Mouse (Mus musculus): Measurements from ENCODE around the gene Cldn4.

DNA sequence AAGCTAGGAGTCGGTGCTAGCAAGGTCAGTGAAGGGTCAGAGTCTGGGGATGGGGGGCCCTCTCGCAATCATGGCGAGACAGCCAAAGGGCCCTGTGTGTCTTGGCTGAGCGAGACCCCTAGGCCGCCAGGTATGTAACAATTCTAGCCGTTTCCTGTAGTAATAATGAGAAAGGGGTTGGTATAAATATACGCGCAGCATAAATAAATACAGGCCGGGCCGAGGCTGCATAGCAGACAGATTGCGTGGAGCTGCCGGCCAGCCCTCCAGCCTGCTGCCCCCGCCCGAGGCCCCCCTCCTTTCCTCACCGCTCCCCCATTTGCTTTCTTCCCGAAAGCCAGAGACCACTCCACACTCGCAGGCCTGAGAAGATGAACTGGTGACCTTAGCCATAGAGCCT, 49.1 kb downstream of the Cldn4 start:
- TF ChIP-seq CTCF (IDR thresholded peaks at IDR 0.05; ENCODE audit: insufficient read depth, low read length) = no peak
- TF ChIP-seq POLR2A (IDR thresholded peaks at IDR 0.05; ENCODE audit: borderline replicate concordance, extremely low read depth, low read depth, low read length) = no peak
